Mouse (Mus musculus) MEL (cell line): ENCODE results near the gene Grb10.

Experiments used
- CTCF ChIP-seq, 3 experiments: IDR thresholded peaks in 2 of 3; conservative IDR thresholded peaks in 1 of 3; 2 replicates each; pipeline ENCODE4 v1.5.1; 2011 to 2012; ENCODE audit warnings: low read length in 3 of 3, low read depth in 2 of 3, mild to moderate bottlenecking in 2 of 3, improper control_type of control experiment in 1 of 3, inconsistent platforms in 1 of 3, mixed read lengths in 1 of 3, moderate library complexity in 1 of 3; ENCODE audit not compliant: control insufficient read depth in 1 of 3, insufficient read depth in 1 of 3, poor library complexity in 1 of 3, severe bottlenecking in 1 of 3
- E2F4 ChIP-seq: IDR thresholded peaks from 2 replicates; pipeline ENCODE4 v1.6.1; 2011; ENCODE audit warnings: low read depth, low read length, improper control_type of control experiment, borderline replicate concordance
- HCFC1 ChIP-seq: IDR thresholded peaks from 2 replicates; pipeline ENCODE4 v1.6.1; 2012; ENCODE audit warnings: low read depth, mild to moderate bottlenecking, inconsistent platforms, low read length, improper control_type of control experiment, moderate library complexity
- MEF2A ChIP-seq: IDR thresholded peaks from 2 replicates; pipeline ENCODE4 v1.6.1; 2014; ENCODE audit warnings: low read depth, mild to moderate bottlenecking, inconsistent platforms, low read length, improper control_type of control experiment; ENCODE audit not compliant: poor library complexity, insufficient replicate concordance, severe bottlenecking; ENCODE audit errors: extremely low read depth
- MYC ChIP-seq: IDR thresholded peaks from 2 replicates; pipeline ENCODE4 v1.6.1; 2011; ENCODE audit warnings: low read depth, mild to moderate bottlenecking, low read length, improper control_type of control experiment, moderate library complexity
- NELFE ChIP-seq: IDR thresholded peaks from 2 replicates; pipeline ENCODE4 v1.6.1; 2011; ENCODE audit warnings: low read depth, low read length, improper control_type of control experiment
- POLR2AphosphoS2 ChIP-seq: IDR thresholded peaks from 2 replicates; pipeline ENCODE4 v1.6.1; 2011; ENCODE audit warnings: low read length, improper control_type of control experiment
- POLR2AphosphoS5 ChIP-seq: IDR thresholded peaks from 2 replicates; pipeline ENCODE4 v1.6.1; 2012; ENCODE audit warnings: low read depth, borderline replicate concordance, mild to moderate bottlenecking, inconsistent platforms, low read length, moderate library complexity, mixed read lengths

- TF ChIP-seq POLR2AphosphoS2, result no peak
- TF ChIP-seq CTCF (IDR thresholded peaks at IDR 0.05 in 2 of 3, conservative IDR thresholded peaks at IDR 0.05 in 1 of 3; ENCODE audit: control insufficient read depth in 1 of 3, insufficient read depth in 1 of 3, low read depth in 2 of 3, low read length in 3 of 3, poor library complexity in 1 of 3, severe bottlenecking in 1 of 3), result no peak
- no peak for TF ChIP-seq NELFE
- no peak for TF ChIP-seq HCFC1
- no peak for TF ChIP-seq MEF2A
- TF ChIP-seq E2F4, result no peak
- no peak for TF ChIP-seq POLR2AphosphoS5
- no peak for TF ChIP-seq MYC
These were observed 115.1 kb downstream of the Grb10 start for GRCm38 (mm10) chr11:11923345-11923744.
